Mouse (Mus musculus): ENCODE data around the gene Rxra. TPM values are rescaled to one million over a fixed set of nuclear protein-coding genes. Genes with fewer than 3 reads are reported as not detected.
A peak's percentile ranks its signal among the peaks of the same experiment; 100 is the strongest.

Rxra gene
- polyA plus RNA-seq, 1 experiment from 2014 or later: 7.6 TPM

GRCm38 (mm10) chr2:27734800-27735199 is 58.6 kb downstream of the Rxra start:
- no peak overlapping the region for H3K4me3 ChIP-seq
- no peak for DNase-seq (ENCODE audit: low spot score)
- H3K9me3 ChIP-seq (replicated peaks): no peaks in the 10 kb centered on the region
- peaks cover 56% of the 10 kb centered on the region for H3K4me1 ChIP-seq
- H3K36me3 ChIP-seq: peaks cover 16% of the 10 kb centered on the region
- peaks cover 9% of the 10 kb centered on the region; the same call in 1 of the 2 replicates for H3K27me3 ChIP-seq (ENCODE audit: low read depth, poor library complexity, severe bottlenecking)
- H3K27ac ChIP-seq (replicated peaks): peak overlapping the region; percentile 19; the same call in 1 of the 2 replicates
- 76% methylated on average over 2 of the region's 2 CpGs for WGBS

GRCm38 (mm10) chr2:27736802-27737201 is 60.6 kb downstream of the Rxra start:
- WGBS: 87% methylated on average over 5 of the region's 5 CpGs
- no peak overlapping the region for H3K27ac ChIP-seq (replicated peaks)
- H3K9me3 ChIP-seq (replicated peaks): no peaks in the 10 kb centered on the region
- H3K4me3 ChIP-seq: no peak overlapping the region
- no peak for DNase-seq (ENCODE audit: low spot score)
- H3K27me3 ChIP-seq (ENCODE audit: low read depth, poor library complexity, severe bottlenecking): peaks cover 9% of the 10 kb centered on the region; the same call in 1 of the 2 replicates
- peaks cover 25% of the 10 kb centered on the region for H3K36me3 ChIP-seq
- H3K4me1 ChIP-seq: peaks cover 66% of the 10 kb centered on the region

- DNase-seq (ENCODE audit: low spot score): no peak
- Histone ChIP-seq H3K36me3 (peaks cover 41% of the 10 kb centered on the region), H3K9me3 (replicated peaks) (no peaks in the 10 kb centered on the region), H3K4me3 (no peak overlapping the region), H3K4me1 (peaks cover 50% of the 10 kb centered on the region), H3K27ac (replicated peaks) (no peak overlapping the region), H3K27me3 (ENCODE audit: low read depth, poor library complexity, severe bottlenecking) (peaks cover 9% of the 10 kb centered on the region; the same call in 1 of the 2 replicates)
- 90% methylated on average over 3 of the region's 3 CpGs for WGBS
Measured at GRCm38 (mm10) chr2:27738396-27738795, 62.2 kb downstream of the Rxra start.

GRCm38 (mm10) chr2:27740091-27740608 is 63.9 kb downstream of the Rxra start:
- H3K27ac ChIP-seq (replicated peaks): peak overlapping the region; percentile 70
- peaks cover 9% of the 10 kb centered on the region for H3K27me3 ChIP-seq (ENCODE audit: low read depth, poor library complexity, severe bottlenecking)
- 1% methylated on average over 16 of the region's 16 CpGs for WGBS
- H3K9me3 ChIP-seq (replicated peaks): no peaks in the 10 kb centered on the region
- DNase-seq (ENCODE audit: low spot score): peak; percentile 88
- peak overlapping the region; percentile 44 for H3K4me3 ChIP-seq
- H3K4me1 ChIP-seq: peaks cover 44% of the 10 kb centered on the region
- H3K36me3 ChIP-seq: peaks cover 58% of the 10 kb centered on the region

GRCm38 (mm10) chr2:27743177-27743576 is 66.9 kb downstream of the Rxra start:
- Histone ChIP-seq H3K4me1 (peaks cover 69% of the 10 kb centered on the region), H3K27ac (replicated peaks) (no peak overlapping the region), H3K9me3 (replicated peaks) (no peaks in the 10 kb centered on the region), H3K36me3 (peaks cover 63% of the 10 kb centered on the region), H3K27me3 (ENCODE audit: low read depth, poor library complexity, severe bottlenecking) (peaks cover 8% of the 10 kb centered on the region), H3K4me3 (no peak overlapping the region)
- 86% methylated on average over 1 of the region's 1 CpGs for WGBS
- no peak for DNase-seq (ENCODE audit: low spot score)

GRCm38 (mm10) chr2:27743863-27744611 is 67.8 kb downstream of the Rxra start:
- 89% methylated on average over 7 of the region's 7 CpGs for WGBS
- no peak for DNase-seq (ENCODE audit: low spot score)
- peaks cover 66% of the 10 kb centered on the region for H3K36me3 ChIP-seq
- 0 out of 2 replicates have a peak overlapping the region, but pooled peaks have one; percentile 28 for H3K27ac ChIP-seq (replicated peaks)
- no peaks in the 10 kb centered on the region; the same call in 1 of the 2 replicates for H3K27me3 ChIP-seq (ENCODE audit: low read depth, poor library complexity, severe bottlenecking)
- no peak overlapping the region for H3K4me3 ChIP-seq
- H3K4me1 ChIP-seq: peaks cover 61% of the 10 kb centered on the region
- H3K9me3 ChIP-seq (replicated peaks): no peaks in the 10 kb centered on the region

GRCm38 (mm10) chr2:27744612-27745351 is 68.5 kb downstream of the Rxra start:
- 87% methylated on average over 13 of the region's 13 CpGs for whole genome bisulfite sequencing
- Histone ChIP-seq H3K9me3 (replicated peaks) (no peaks in the 10 kb centered on the region), H3K4me1 (peaks cover 60% of the 10 kb centered on the region), H3K27ac (replicated peaks) (peak overlapping the region; percentile 28; the same call in 1 of the 2 replicates), H3K27me3 (ENCODE audit: low read depth, poor library complexity, severe bottlenecking) (no peaks in the 10 kb centered on the region; the same call in 1 of the 2 replicates), H3K36me3 (peaks cover 73% of the 10 kb centered on the region), H3K4me3 (no peak overlapping the region)
- DNase-seq (ENCODE audit: low spot score): no peak

- Histone ChIP-seq H3K4me3 (no peak overlapping the region), H3K36me3 (peaks cover 84% of the 10 kb centered on the region), H3K27ac (replicated peaks) (0 out of 2 replicates have a peak overlapping the region, but pooled peaks have one; percentile 7), H3K9me3 (replicated peaks) (no peaks in the 10 kb centered on the region), H3K27me3 (ENCODE audit: low read depth, poor library complexity, severe bottlenecking) (no peaks in the 10 kb centered on the region; the same call in 1 of the 2 replicates), H3K4me1 (peaks cover 54% of the 10 kb centered on the region)
- WGBS: 39% methylated on average over 18 of the region's 18 CpGs
- DNase-seq (ENCODE audit: low spot score): no peak
Measured at GRCm38 (mm10) chr2:27745673-27746620, 69.7 kb downstream of the Rxra start.

- peaks cover 84% of the 10 kb centered on the region for H3K36me3 ChIP-seq
Measured at GRCm38 (mm10) chr2:27746854-27747253, 70.6 kb downstream of the Rxra start.

GRCm38 (mm10) chr2:27748984-27749383 is 72.7 kb downstream of the Rxra start:
- no peaks in the 10 kb centered on the region; the same call in 1 of the 2 replicates for H3K27me3 ChIP-seq (ENCODE audit: low read depth, poor library complexity, severe bottlenecking)
- peaks cover 84% of the 10 kb centered on the region for H3K36me3 ChIP-seq
- no peak overlapping the region for H3K27ac ChIP-seq (replicated peaks)
- H3K4me3 ChIP-seq: no peak overlapping the region
- no peak for DNase-seq (ENCODE audit: low spot score)
- peaks cover 48% of the 10 kb centered on the region for H3K4me1 ChIP-seq
- H3K9me3 ChIP-seq (replicated peaks): no peaks in the 10 kb centered on the region
- 91% methylated on average over 11 of the region's 11 CpGs for WGBS

More at GRCm38 (mm10) chr2:27746854-27747253, 70.6 kb downstream of the Rxra start:
- Histone ChIP-seq H3K4me1 (peaks cover 48% of the 10 kb centered on the region), H3K4me3 (no peak overlapping the region), H3K9me3 (replicated peaks) (no peaks in the 10 kb centered on the region), H3K27me3 (ENCODE audit: low read depth, poor library complexity, severe bottlenecking) (no peaks in the 10 kb centered on the region; the same call in 1 of the 2 replicates), H3K27ac (replicated peaks) (0 out of 2 replicates have a peak overlapping the region, but pooled peaks have one; percentile 4)
- WGBS: 53% methylated on average over 2 of the region's 2 CpGs
- DNase-seq (ENCODE audit: low spot score): no peak

- no peak for DNase-seq (ENCODE audit: low spot score)
- 85% methylated on average over 12 of the region's 12 CpGs for WGBS
- H3K9me3 ChIP-seq (replicated peaks): no peaks in the 10 kb centered on the region
- H3K4me1 ChIP-seq: peaks cover 35% of the 10 kb centered on the region
- peaks cover 89% of the 10 kb centered on the region for H3K36me3 ChIP-seq
- H3K27me3 ChIP-seq (ENCODE audit: low read depth, poor library complexity, severe bottlenecking): no peaks in the 10 kb centered on the region
- H3K27ac ChIP-seq (replicated peaks): peak overlapping the region; percentile 64
- no peak overlapping the region for H3K4me3 ChIP-seq
Measured at GRCm38 (mm10) chr2:27750399-27751134, 74.3 kb downstream of the Rxra start.
